Mouse (Mus musculus): ENCODE measurements around the gene Kdsr.

The Kdsr gene

GRCm38 (mm10) chr1:106695649-106696048, 63.9 kb downstream of the Kdsr start:
- no peak for DNase-seq (ENCODE audit: low spot score in 2 of 2)

GRCm38 (mm10) chr1:106694316-106694715, 65.2 kb downstream of the Kdsr start:
- no peak for DNase-seq (ENCODE audit: low spot score in 2 of 2)

GRCm38 (mm10) chr1:106692599-106692998, 66.9 kb downstream of the Kdsr start:
- no peak for DNase-seq (ENCODE audit: low spot score in 2 of 2)

- no peak for DNase-seq (ENCODE audit: low spot score in 2 of 2)
Observed at GRCm38 (mm10) chr1:106690887-106691286, 68.6 kb downstream of the Kdsr start.

GRCm38 (mm10) chr1:106688161-106688516, 71.4 kb downstream of the Kdsr start:
- DNase-seq (ENCODE audit: low spot score in 2 of 2): no peak

GRCm38 (mm10) chr1:106687435-106688160, 71.9 kb downstream of the Kdsr start:
- DNase-seq (ENCODE audit: low spot score in 2 of 2): peak in 1 of 2 experiments; percentile 7

- no peak for DNase-seq (ENCODE audit: low spot score in 2 of 2)
Observed at GRCm38 (mm10) chr1:106685702-106686101, 73.8 kb downstream of the Kdsr start.

GRCm38 (mm10) chr1:106684546-106684945, 75.0 kb downstream of the Kdsr start:
- no peak for DNase-seq (ENCODE audit: low spot score in 2 of 2)

GRCm38 (mm10) chr1:106682829-106683228, 76.7 kb downstream of the Kdsr start:
- no peak for DNase-seq (ENCODE audit: low spot score in 2 of 2)

GRCm38 (mm10) chr1:106679800-106680515, 79.6 kb downstream of the Kdsr start:
- DNase-seq (ENCODE audit: low spot score in 2 of 2): no peak

GRCm38 (mm10) chr1:106678060-106678478, 81.5 kb downstream of the Kdsr start:
- DNase-seq (ENCODE audit: low spot score in 2 of 2): no peak

All from right cerebral cortex, postnatal 36 days (tissue).